Mouse (Mus musculus): ENCODE results near the gene Pfkl. TPM values are rescaled to one million over a fixed set of nuclear protein-coding genes. Genes with fewer than 3 reads are reported as not detected.

Pfkl gene
- polyA plus RNA-seq, 1 experiment from 2014 or later = 161 TPM

GRCm38 (mm10) chr10:78008169-78008568 lies 1.7 kb downstream of the Pfkl start:
- Histone ChIP-seq H3K27me3 (ENCODE audit: control insufficient read depth, insufficient read depth, low read length) (no peaks in the 10 kb centered on the region), H3K36me3 (ENCODE audit: control insufficient read depth, insufficient read depth, low read length) (peaks cover 19% of the 10 kb centered on the region; the same call in 1 of the 2 replicates), H3K9ac (replicated peaks; ENCODE audit: low read depth, low read length) (peak overlapping the region; percentile 72), H3K4me2 (replicated peaks; ENCODE audit: low read depth, low read length) (peak overlapping the region; percentile 92), H3K9me3 (ENCODE audit: control insufficient read depth, low read depth, low read length) (no peaks in the 10 kb centered on the region), H3K27ac (ENCODE audit: low read length) (peak overlapping the region; percentile 98; the same call in 1 of the 2 replicates), H3K4me1 (ENCODE audit: control insufficient read depth, insufficient read depth, low read length) (peaks cover 21% of the 10 kb centered on the region), H3K4me3 (ENCODE audit: low read depth, low read length) (peak overlapping the region; percentile 74)
- no peak for ATAC-seq (ENCODE audit: insufficient number of reproducible peaks, insufficient read depth, low FRiP score, low read depth)
- 73% methylated on average over 3 of the region's 3 CpGs for WGBS

DNA sequence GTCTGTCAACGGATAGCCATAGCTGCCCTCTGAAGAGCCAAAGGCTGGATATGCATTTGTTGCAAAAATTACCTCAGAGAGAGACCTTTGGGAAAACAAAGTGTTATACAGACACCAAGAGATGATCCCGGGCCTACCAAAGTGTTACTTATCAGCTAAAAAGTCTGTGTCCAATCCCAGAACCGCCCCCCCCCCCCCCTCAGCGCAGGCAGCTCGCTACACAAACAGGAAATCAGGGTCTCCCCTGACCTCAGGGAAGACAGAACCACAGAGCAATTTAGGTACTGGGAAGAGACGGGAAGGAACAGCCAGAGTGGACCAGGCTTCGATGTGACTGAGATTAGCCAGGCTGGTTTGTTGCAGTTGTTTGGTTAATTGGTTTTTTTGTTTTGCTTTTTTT lies 2.7 kb downstream of the Pfkl start:
- 28% methylated on average over 7 of the region's 7 CpGs for WGBS
- Histone ChIP-seq H3K4me2 (replicated peaks; ENCODE audit: low read depth, low read length) (peak overlapping the region; percentile 92; the same call in 1 of the 2 replicates), H3K9ac (replicated peaks; ENCODE audit: low read depth, low read length) (no peak overlapping the region; the same call in 1 of the 2 replicates), H3K9me3 (ENCODE audit: control insufficient read depth, low read depth, low read length) (no peaks in the 10 kb centered on the region), H3K4me3 (ENCODE audit: low read depth, low read length) (no peak overlapping the region), H3K36me3 (ENCODE audit: control insufficient read depth, insufficient read depth, low read length) (peaks cover 27% of the 10 kb centered on the region), H3K27ac (ENCODE audit: low read length) (no peak overlapping the region), H3K4me1 (ENCODE audit: control insufficient read depth, insufficient read depth, low read length) (peaks cover 21% of the 10 kb centered on the region), H3K27me3 (ENCODE audit: control insufficient read depth, insufficient read depth, low read length) (no peaks in the 10 kb centered on the region)
- no peak for ATAC-seq (ENCODE audit: insufficient number of reproducible peaks, insufficient read depth, low FRiP score, low read depth)

GRCm38 (mm10) chr10:78005791-78006438 lies 4.0 kb downstream of the Pfkl start:
- Histone ChIP-seq H3K4me2 (replicated peaks; ENCODE audit: low read depth, low read length) (peak overlapping the region; percentile 92; the same call in 1 of the 2 replicates), H3K27ac (ENCODE audit: low read length) (no peak overlapping the region), H3K9ac (replicated peaks; ENCODE audit: low read depth, low read length) (no peak overlapping the region), H3K9me3 (ENCODE audit: control insufficient read depth, low read depth, low read length) (no peaks in the 10 kb centered on the region), H3K27me3 (ENCODE audit: control insufficient read depth, insufficient read depth, low read length) (no peaks in the 10 kb centered on the region), H3K4me1 (ENCODE audit: control insufficient read depth, insufficient read depth, low read length) (peaks cover 21% of the 10 kb centered on the region), H3K36me3 (ENCODE audit: control insufficient read depth, insufficient read depth, low read length) (peaks cover 38% of the 10 kb centered on the region), H3K4me3 (ENCODE audit: low read depth, low read length) (no peak overlapping the region)
- WGBS = 78% methylated on average over 4 of the region's 4 CpGs
- no peak for ATAC-seq (ENCODE audit: insufficient number of reproducible peaks, insufficient read depth, low FRiP score, low read depth)

GRCm38 (mm10) chr10:78004479-78005100 lies 5.3 kb downstream of the Pfkl start:
- no peaks in the 10 kb centered on the region for H3K9me3 ChIP-seq (ENCODE audit: control insufficient read depth, low read depth, low read length)
- H3K4me3 ChIP-seq (ENCODE audit: low read depth, low read length) = no peak overlapping the region
- no peak for ATAC-seq (ENCODE audit: insufficient number of reproducible peaks, insufficient read depth, low FRiP score, low read depth)
- H3K27me3 ChIP-seq (ENCODE audit: control insufficient read depth, insufficient read depth, low read length) = no peaks in the 10 kb centered on the region
- peaks cover 51% of the 10 kb centered on the region for H3K36me3 ChIP-seq (ENCODE audit: control insufficient read depth, insufficient read depth, low read length)
- H3K27ac ChIP-seq (ENCODE audit: low read length) = no peak overlapping the region
- no peak overlapping the region for H3K9ac ChIP-seq (replicated peaks; ENCODE audit: low read depth, low read length)
- 84% methylated on average over 3 of the region's 3 CpGs for WGBS
- H3K4me2 ChIP-seq (replicated peaks; ENCODE audit: low read depth, low read length) = no peak overlapping the region
- peaks cover 21% of the 10 kb centered on the region for H3K4me1 ChIP-seq (ENCODE audit: control insufficient read depth, insufficient read depth, low read length)

- 91% methylated on average over 2 of the region's 2 CpGs for WGBS
- Histone ChIP-seq H3K4me1 (ENCODE audit: control insufficient read depth, insufficient read depth, low read length) (peaks cover 7% of the 10 kb centered on the region; the same call in 1 of the 2 replicates), H3K4me2 (replicated peaks; ENCODE audit: low read depth, low read length) (no peak overlapping the region), H3K4me3 (ENCODE audit: low read depth, low read length) (no peak overlapping the region), H3K27me3 (ENCODE audit: control insufficient read depth, insufficient read depth, low read length) (no peaks in the 10 kb centered on the region), H3K27ac (ENCODE audit: low read length) (no peak overlapping the region), H3K36me3 (ENCODE audit: control insufficient read depth, insufficient read depth, low read length) (peaks cover 73% of the 10 kb centered on the region), H3K9ac (replicated peaks; ENCODE audit: low read depth, low read length) (no peak overlapping the region), H3K9me3 (ENCODE audit: control insufficient read depth, low read depth, low read length) (no peaks in the 10 kb centered on the region)
- no peak for ATAC-seq (ENCODE audit: insufficient number of reproducible peaks, insufficient read depth, low FRiP score, low read depth)
These were observed 7.6 kb downstream of the Pfkl start for GRCm38 (mm10) chr10:78002316-78002715.

DNA sequence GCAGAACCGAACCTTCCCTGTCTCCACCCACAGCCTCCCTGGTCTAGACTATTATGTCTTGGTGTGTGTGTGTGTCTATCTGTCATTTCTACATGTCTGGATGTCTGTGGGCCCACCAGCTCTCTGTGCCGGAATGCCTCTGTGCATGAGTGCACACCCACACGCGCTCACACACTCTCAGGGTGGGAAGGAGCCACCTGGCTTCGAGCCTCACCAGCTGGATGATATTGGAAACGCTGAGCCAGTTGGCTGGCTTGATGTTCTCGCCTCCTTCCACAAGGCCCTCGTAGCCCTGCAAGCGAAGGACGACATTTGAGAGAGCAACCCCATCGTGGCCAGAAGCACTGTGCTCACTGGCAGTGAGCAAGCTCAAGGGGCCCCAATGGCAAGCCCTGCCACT lies 8.1 kb downstream of the Pfkl start:
- Histone ChIP-seq H3K9ac (replicated peaks; ENCODE audit: low read depth, low read length) (no peak overlapping the region), H3K4me1 (ENCODE audit: control insufficient read depth, insufficient read depth, low read length) (peaks cover 7% of the 10 kb centered on the region; the same call in 1 of the 2 replicates), H3K27ac (ENCODE audit: low read length) (no peak overlapping the region), H3K27me3 (ENCODE audit: control insufficient read depth, insufficient read depth, low read length) (no peaks in the 10 kb centered on the region), H3K4me3 (ENCODE audit: low read depth, low read length) (no peak overlapping the region), H3K4me2 (replicated peaks; ENCODE audit: low read depth, low read length) (no peak overlapping the region), H3K36me3 (ENCODE audit: control insufficient read depth, insufficient read depth, low read length) (peaks cover 76% of the 10 kb centered on the region), H3K9me3 (ENCODE audit: control insufficient read depth, low read depth, low read length) (no peaks in the 10 kb centered on the region)
- no peak for ATAC-seq (ENCODE audit: insufficient number of reproducible peaks, insufficient read depth, low FRiP score, low read depth)
- WGBS = 88% methylated on average over 11 of the region's 11 CpGs

DNA sequence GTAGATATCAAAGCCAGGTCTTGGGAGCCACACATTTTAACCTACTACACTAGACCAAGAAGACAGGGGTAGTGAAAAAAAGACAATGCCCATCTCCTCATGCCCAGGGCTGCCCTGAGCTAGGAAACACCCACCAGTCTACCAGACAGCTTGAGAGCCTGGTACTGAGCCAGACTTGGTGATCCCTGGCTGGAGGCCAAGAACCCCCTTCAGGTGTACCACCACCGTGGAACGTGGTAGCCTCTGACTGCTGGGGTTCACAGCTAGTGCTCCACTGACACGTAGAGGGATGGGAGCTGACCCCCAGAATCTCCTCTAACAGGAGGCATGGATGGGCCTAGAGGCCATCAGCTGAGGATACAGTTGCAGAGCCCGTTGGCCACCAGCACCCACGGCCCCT lies 9.7 kb downstream of the Pfkl start:
- 92% methylated on average over 5 of the region's 5 CpGs for WGBS
- Histone ChIP-seq H3K4me2 (replicated peaks; ENCODE audit: low read depth, low read length) (no peak overlapping the region), H3K4me3 (ENCODE audit: low read depth, low read length) (no peak overlapping the region), H3K27ac (ENCODE audit: low read length) (no peak overlapping the region), H3K4me1 (ENCODE audit: control insufficient read depth, insufficient read depth, low read length) (no peaks in the 10 kb centered on the region), H3K27me3 (ENCODE audit: control insufficient read depth, insufficient read depth, low read length) (no peaks in the 10 kb centered on the region), H3K36me3 (ENCODE audit: control insufficient read depth, insufficient read depth, low read length) (peaks cover 80% of the 10 kb centered on the region), H3K9me3 (ENCODE audit: control insufficient read depth, low read depth, low read length) (no peaks in the 10 kb centered on the region), H3K9ac (replicated peaks; ENCODE audit: low read depth, low read length) (no peak overlapping the region)
- no peak for ATAC-seq (ENCODE audit: insufficient number of reproducible peaks, insufficient read depth, low FRiP score, low read depth)

GRCm38 (mm10) chr10:77995639-77996038 lies 14.2 kb downstream of the Pfkl start:
- WGBS = 86% methylated on average over 3 of the region's 3 CpGs
- ATAC-seq (ENCODE audit: insufficient number of reproducible peaks, insufficient read depth, low FRiP score, low read depth) = no peak
- no peaks in the 10 kb centered on the region for H3K27me3 ChIP-seq (ENCODE audit: control insufficient read depth, insufficient read depth, low read length)
- H3K4me1 ChIP-seq (ENCODE audit: control insufficient read depth, insufficient read depth, low read length) = no peaks in the 10 kb centered on the region
- no peak overlapping the region for H3K4me2 ChIP-seq (replicated peaks; ENCODE audit: low read depth, low read length)
- H3K4me3 ChIP-seq (ENCODE audit: low read depth, low read length) = no peak overlapping the region
- peaks cover 71% of the 10 kb centered on the region for H3K36me3 ChIP-seq (ENCODE audit: control insufficient read depth, insufficient read depth, low read length)
- no peak overlapping the region for H3K27ac ChIP-seq (ENCODE audit: low read length)
- no peaks in the 10 kb centered on the region for H3K9me3 ChIP-seq (ENCODE audit: control insufficient read depth, low read depth, low read length)
- no peak overlapping the region for H3K9ac ChIP-seq (replicated peaks; ENCODE audit: low read depth, low read length)

Measured in stomach, embryonic 14.5 days (tissue).